Mouse (Mus musculus): ENCODE results near the gene Phf7. TPM values are rescaled to one million over a fixed set of nuclear protein-coding genes. Genes with fewer than 3 reads are reported as not detected.

Gene Phf7
- polyA plus RNA-seq, 1 experiment: 7.4 TPM

GRCm38 (mm10) chr14:31251626-31252025 lies 509 bp upstream of the Phf7 start:
- no peak for DNase-seq (ENCODE audit: low read depth)

DNA sequence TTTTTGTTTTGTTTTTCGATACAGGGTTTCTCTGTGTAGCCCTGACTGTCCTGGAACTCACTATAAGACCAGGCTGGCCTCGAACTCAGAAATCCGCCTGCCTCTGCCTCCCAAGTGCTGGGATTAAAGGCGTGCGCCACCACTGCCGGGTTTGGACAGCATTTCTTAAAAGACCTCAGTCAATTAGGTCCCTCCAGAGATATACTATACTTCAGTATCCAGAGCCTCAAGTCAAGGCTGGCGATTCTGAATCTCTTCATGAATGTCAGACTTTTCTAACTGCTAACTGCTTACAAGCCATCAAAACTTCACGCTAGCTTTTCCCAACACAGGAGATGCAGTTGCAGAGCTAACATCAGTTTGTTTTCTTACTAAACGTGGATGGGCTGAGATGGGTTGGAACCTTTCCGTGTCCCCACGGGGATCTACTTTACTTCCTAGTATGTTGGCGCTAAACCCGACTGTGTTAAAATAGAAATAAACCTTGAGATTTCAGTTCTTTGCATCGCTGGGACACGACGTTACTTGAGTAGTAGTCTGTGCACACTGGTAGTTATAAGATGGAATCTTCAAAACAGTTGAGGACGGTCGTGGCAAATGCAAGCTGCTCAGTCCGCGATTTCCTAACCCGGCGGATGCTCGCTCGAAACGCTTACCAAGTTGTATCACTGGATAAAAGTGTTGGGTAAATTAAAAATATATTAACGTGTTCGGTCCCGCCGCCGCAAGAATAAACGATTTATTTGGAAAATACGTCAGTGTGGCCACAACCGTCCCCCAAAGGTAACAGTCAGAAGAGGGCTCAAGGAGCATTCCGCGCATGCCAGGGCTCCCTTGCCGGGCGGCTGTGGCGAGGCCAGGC lies 664 bp downstream of the Phf7 start:
- DNase-seq (ENCODE audit: low read depth): no peak
- TF ChIP-seq CTCF (IDR thresholded peaks at IDR 0.05; ENCODE audit: borderline replicate concordance, extremely low read depth, insufficient read depth, insufficient read length): no peak

More at GRCm38 (mm10) chr14:31251626-31252025, 509 bp upstream of the Phf7 start:
- no peak for TF ChIP-seq POLR2A (IDR thresholded peaks at IDR 0.05; ENCODE audit: borderline replicate concordance, extremely low read depth, insufficient read depth, insufficient read length, poor library complexity, severe bottlenecking)
- no peak for TF ChIP-seq CTCF (IDR thresholded peaks at IDR 0.05; ENCODE audit: borderline replicate concordance, extremely low read depth, insufficient read depth, insufficient read length)

GRCm38 (mm10) chr14:31248396-31248795 lies 2.7 kb downstream of the Phf7 start:
- DNase-seq (ENCODE audit: low read depth): no peak
- TF ChIP-seq CTCF (IDR thresholded peaks at IDR 0.05; ENCODE audit: borderline replicate concordance, extremely low read depth, insufficient read depth, insufficient read length) (no peak), POLR2A (IDR thresholded peaks at IDR 0.05; ENCODE audit: borderline replicate concordance, extremely low read depth, insufficient read depth, insufficient read length, poor library complexity, severe bottlenecking) (no peak)

- DNase-seq (ENCODE audit: low read depth): no peak
- TF ChIP-seq POLR2A (IDR thresholded peaks at IDR 0.05; ENCODE audit: borderline replicate concordance, extremely low read depth, insufficient read depth, insufficient read length, poor library complexity, severe bottlenecking) (no peak), CTCF (IDR thresholded peaks at IDR 0.05; ENCODE audit: borderline replicate concordance, extremely low read depth, insufficient read depth, insufficient read length) (no peak)
These were observed 5.2 kb downstream of the Phf7 start for GRCm38 (mm10) chr14:31245946-31246345.

DNA sequence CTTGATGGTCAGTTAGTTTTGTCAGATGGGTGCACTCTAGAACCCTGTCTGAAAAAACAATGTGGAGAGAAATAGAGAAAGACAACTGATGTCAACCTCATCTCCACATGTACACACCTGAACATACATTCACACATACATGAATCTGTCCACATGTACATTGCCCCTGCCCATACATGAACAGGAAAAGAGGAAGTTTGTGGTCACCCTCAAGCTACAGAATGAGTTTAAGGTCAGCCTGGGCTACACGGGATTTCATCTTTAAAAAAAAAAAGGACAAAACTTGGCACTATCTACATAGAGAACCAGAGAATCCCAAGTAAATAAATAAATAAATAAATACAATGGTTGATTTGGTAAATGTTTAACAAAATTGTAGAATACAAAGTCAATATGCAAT lies 6.3 kb downstream of the Phf7 start:
- DNase-seq (ENCODE audit: low read depth): no peak
- TF ChIP-seq POLR2A (IDR thresholded peaks at IDR 0.05; ENCODE audit: borderline replicate concordance, extremely low read depth, insufficient read depth, insufficient read length, poor library complexity, severe bottlenecking) (no peak), CTCF (IDR thresholded peaks at IDR 0.05; ENCODE audit: borderline replicate concordance, extremely low read depth, insufficient read depth, insufficient read length) (no peak)

GRCm38 (mm10) chr14:31240528-31240927 lies 10.6 kb downstream of the Phf7 start:
- no peak for DNase-seq (ENCODE audit: low read depth)
- TF ChIP-seq CTCF (IDR thresholded peaks at IDR 0.05; ENCODE audit: borderline replicate concordance, extremely low read depth, insufficient read depth, insufficient read length) (no peak), POLR2A (IDR thresholded peaks at IDR 0.05; ENCODE audit: borderline replicate concordance, extremely low read depth, insufficient read depth, insufficient read length, poor library complexity, severe bottlenecking) (no peak)

DNA sequence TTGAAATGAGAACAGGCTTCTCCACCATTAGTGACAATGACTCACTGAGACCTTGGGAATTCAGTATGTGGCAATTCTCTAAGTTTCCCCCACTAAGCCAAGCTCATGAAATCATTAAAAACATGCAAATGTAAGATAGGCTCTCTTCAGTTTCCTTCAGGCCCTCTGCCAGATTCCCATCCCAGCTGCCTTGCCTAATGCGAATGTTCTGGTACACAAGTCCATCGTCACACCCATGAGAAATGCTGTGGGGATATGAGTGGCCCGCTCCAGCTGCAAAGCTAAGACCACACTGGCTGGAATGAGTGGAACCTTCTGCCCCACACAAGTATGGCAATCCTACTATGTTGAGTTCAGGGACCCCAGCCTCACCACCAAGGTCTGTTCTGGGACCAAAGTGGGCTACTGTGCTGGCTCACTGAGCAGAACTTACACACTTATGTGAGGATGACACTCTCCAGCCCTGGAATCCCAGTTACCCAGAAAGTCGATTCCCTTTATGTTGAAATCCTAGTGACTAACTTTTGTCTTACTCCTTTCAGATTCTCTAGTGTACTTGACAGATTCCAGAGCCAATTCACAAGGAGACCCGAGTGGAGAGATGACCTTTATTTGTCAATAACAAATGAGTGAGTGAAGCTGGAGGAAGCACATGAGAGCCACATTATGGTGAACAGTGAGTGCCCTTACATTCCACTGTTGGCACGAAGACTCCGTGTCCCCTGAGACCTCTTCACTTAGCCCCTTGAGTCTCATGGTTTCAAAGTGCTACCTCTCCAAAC lies 13.8 kb downstream of the Phf7 start:
- no peak for DNase-seq (ENCODE audit: low read depth)
- no peak for TF ChIP-seq POLR2A (IDR thresholded peaks at IDR 0.05; ENCODE audit: borderline replicate concordance, extremely low read depth, insufficient read depth, insufficient read length, poor library complexity, severe bottlenecking)

- DNase-seq (ENCODE audit: low read depth): peak; percentile 88
- TF ChIP-seq POLR2A (IDR thresholded peaks at IDR 0.05; ENCODE audit: borderline replicate concordance, extremely low read depth, insufficient read depth, insufficient read length, poor library complexity, severe bottlenecking) (no peak), CTCF (IDR thresholded peaks at IDR 0.05; ENCODE audit: borderline replicate concordance, extremely low read depth, insufficient read depth, insufficient read length) (peak; percentile 87)
These were observed 17.0 kb downstream of the Phf7 start for GRCm38 (mm10) chr14:31233996-31234591.

DNA sequence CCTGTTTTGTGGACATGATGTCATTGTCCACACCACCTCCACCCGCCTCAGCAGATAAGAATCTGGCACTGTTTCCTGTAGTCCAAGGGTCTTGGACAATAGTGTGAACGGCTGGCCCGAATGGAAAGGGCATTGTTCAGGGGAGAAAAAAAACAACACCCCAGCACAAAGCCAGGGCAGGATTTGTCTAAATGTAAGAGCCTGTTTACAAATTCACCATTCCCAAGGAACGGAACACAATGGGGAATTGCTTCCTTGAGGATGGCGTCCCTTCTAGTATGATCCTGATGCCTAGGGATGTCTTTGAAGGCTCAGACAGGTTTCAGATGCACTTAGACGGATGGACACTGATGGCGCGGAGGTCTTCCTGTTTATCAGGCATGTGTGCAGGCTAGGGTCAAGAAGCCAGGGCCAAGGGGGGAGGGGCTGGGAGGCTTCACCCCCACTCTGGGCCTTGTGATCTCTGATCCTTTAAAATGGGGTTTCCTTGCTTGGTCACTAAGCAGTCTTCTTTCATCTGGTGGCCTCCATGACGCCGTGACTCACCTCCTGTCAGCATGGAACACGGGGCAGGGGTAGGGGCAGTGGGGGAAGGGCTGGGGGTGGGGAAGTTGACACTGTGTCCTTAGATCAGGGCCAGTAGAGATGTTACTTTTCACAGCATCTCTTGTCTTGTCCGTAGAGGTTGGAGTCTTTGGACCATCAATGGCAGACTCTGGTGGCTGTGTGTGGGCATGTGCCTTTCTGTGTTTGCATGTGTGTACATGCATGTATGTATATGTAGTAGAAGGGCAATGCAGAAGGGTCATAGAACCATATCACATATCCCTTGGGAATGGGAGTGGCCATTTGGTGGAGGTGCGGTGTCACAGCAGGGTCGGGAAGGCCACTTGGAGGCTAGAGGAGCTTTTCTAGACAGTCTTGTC lies 17.8 kb downstream of the Phf7 start:
- TF ChIP-seq POLR2A (IDR thresholded peaks at IDR 0.05; ENCODE audit: borderline replicate concordance, extremely low read depth, insufficient read depth, insufficient read length, poor library complexity, severe bottlenecking): no peak
- no peak for TF ChIP-seq CTCF (IDR thresholded peaks at IDR 0.05; ENCODE audit: borderline replicate concordance, extremely low read depth, insufficient read depth, insufficient read length)
- DNase-seq (ENCODE audit: low read depth): peak; percentile 4

- no peak for DNase-seq (ENCODE audit: low read depth)
These were observed 18.6 kb downstream of the Phf7 start for GRCm38 (mm10) chr14:31232404-31233069.

More at GRCm38 (mm10) chr14:31232404-31233069, 18.6 kb downstream of the Phf7 start:
- TF ChIP-seq CTCF (IDR thresholded peaks at IDR 0.05; ENCODE audit: borderline replicate concordance, extremely low read depth, insufficient read depth, insufficient read length) (no peak), POLR2A (IDR thresholded peaks at IDR 0.05; ENCODE audit: borderline replicate concordance, extremely low read depth, insufficient read depth, insufficient read length, poor library complexity, severe bottlenecking) (no peak)

Data from brain, embryonic 14.5 days (tissue).